Mouse (Mus musculus): ENCODE data around the gene Map7d1. TPM values are rescaled to one million over a fixed set of nuclear protein-coding genes. Genes with fewer than 3 reads are reported as not detected.

Gene Map7d1
- polyA plus RNA-seq, 1 experiment, result 83.0 TPM

GRCm38 (mm10) chr4:126204661-126205230 is 51.4 kb downstream of the Map7d1 start:
- Histone ChIP-seq H3K4me1 (ENCODE audit: control insufficient read depth, insufficient read depth, low read length) (no peaks in the 10 kb centered on the region; the same call in 1 of the 2 replicates), H3K4me3 (ENCODE audit: insufficient read depth, low read length) (no peak overlapping the region), H3K27ac (ENCODE audit: insufficient read depth, low read length) (no peak overlapping the region)
- TF ChIP-seq POLR2A (IDR thresholded peaks at IDR 0.05; ENCODE audit: low read depth, low read length), result no peak
- no peak for TF ChIP-seq CTCF (IDR thresholded peaks at IDR 0.05; ENCODE audit: borderline replicate concordance, insufficient read depth, low read length)

GRCm38 (mm10) chr4:126204016-126204415 is 52.1 kb downstream of the Map7d1 start:
- Histone ChIP-seq H3K4me3 (ENCODE audit: insufficient read depth, low read length) (no peak overlapping the region), H3K4me1 (ENCODE audit: control insufficient read depth, insufficient read depth, low read length) (peaks cover 3% of the 10 kb centered on the region; the same call in 1 of the 2 replicates), H3K27ac (ENCODE audit: insufficient read depth, low read length) (no peak overlapping the region)
- TF ChIP-seq CTCF (IDR thresholded peaks at IDR 0.05; ENCODE audit: borderline replicate concordance, insufficient read depth, low read length) (no peak), POLR2A (IDR thresholded peaks at IDR 0.05; ENCODE audit: low read depth, low read length) (no peak)

GRCm38 (mm10) chr4:126203336-126203895 is 52.7 kb downstream of the Map7d1 start:
- Histone ChIP-seq H3K4me3 (ENCODE audit: insufficient read depth, low read length) (no peak overlapping the region), H3K4me1 (ENCODE audit: control insufficient read depth, insufficient read depth, low read length) (peaks cover 7% of the 10 kb centered on the region; the same call in 1 of the 2 replicates), H3K27ac (ENCODE audit: insufficient read depth, low read length) (peak overlapping the region; percentile 92)
- TF ChIP-seq POLR2A (IDR thresholded peaks at IDR 0.05; ENCODE audit: low read depth, low read length) (peak; percentile 26; the same call in 1 of the 2 replicates), CTCF (IDR thresholded peaks at IDR 0.05; ENCODE audit: borderline replicate concordance, insufficient read depth, low read length) (no peak)

- TF ChIP-seq POLR2A (IDR thresholded peaks at IDR 0.05; ENCODE audit: low read depth, low read length) (peak; percentile 89), CTCF (IDR thresholded peaks at IDR 0.05; ENCODE audit: borderline replicate concordance, insufficient read depth, low read length) (no peak)
- Histone ChIP-seq H3K4me1 (ENCODE audit: control insufficient read depth, insufficient read depth, low read length) (peaks cover 8% of the 10 kb centered on the region; the same call in 1 of the 2 replicates), H3K4me3 (ENCODE audit: insufficient read depth, low read length) (peak within 1 kb of the TSS; percentile 71), H3K27ac (ENCODE audit: insufficient read depth, low read length) (peak within 1 kb of the TSS; percentile 98)
Measured at GRCm38 (mm10) chr4:126202303-126203181, 53.6 kb downstream of the Map7d1 start, which contains the start of gene Thrap3. TSS of gene Thrap3 (minus strand) at chr4:126202760.

GRCm38 (mm10) chr4:126201514-126202302 is 54.4 kb downstream of the Map7d1 start:
- peak overlapping the region; percentile 71 for H3K4me3 ChIP-seq (ENCODE audit: insufficient read depth, low read length)
- peaks cover 10% of the 10 kb centered on the region for H3K4me1 ChIP-seq (ENCODE audit: control insufficient read depth, insufficient read depth, low read length)
- TF ChIP-seq POLR2A (IDR thresholded peaks at IDR 0.05; ENCODE audit: low read depth, low read length), result peak; percentile 46
- TF ChIP-seq CTCF (IDR thresholded peaks at IDR 0.05; ENCODE audit: borderline replicate concordance, insufficient read depth, low read length), result peak; percentile 15; the same call in 1 of the 2 replicates
- peak overlapping the region; percentile 98 for H3K27ac ChIP-seq (ENCODE audit: insufficient read depth, low read length)

- H3K4me1 ChIP-seq (ENCODE audit: control insufficient read depth, insufficient read depth, low read length), result peaks cover 10% of the 10 kb centered on the region
- H3K4me3 ChIP-seq (ENCODE audit: insufficient read depth, low read length), result peak overlapping the region; percentile 71
- TF ChIP-seq CTCF (IDR thresholded peaks at IDR 0.05; ENCODE audit: borderline replicate concordance, insufficient read depth, low read length) (no peak), POLR2A (IDR thresholded peaks at IDR 0.05; ENCODE audit: low read depth, low read length) (no peak)
- 0 out of 2 replicates have a peak overlapping the region, but pooled peaks have one; percentile 12 for H3K27ac ChIP-seq (ENCODE audit: insufficient read depth, low read length)
Measured at GRCm38 (mm10) chr4:126200656-126201055, 55.5 kb downstream of the Map7d1 start.

- H3K4me3 ChIP-seq (ENCODE audit: insufficient read depth, low read length), result peak overlapping the region; percentile 71
- H3K27ac ChIP-seq (ENCODE audit: insufficient read depth, low read length), result no peak overlapping the region
- H3K4me1 ChIP-seq (ENCODE audit: control insufficient read depth, insufficient read depth, low read length), result peaks cover 10% of the 10 kb centered on the region
- TF ChIP-seq POLR2A (IDR thresholded peaks at IDR 0.05; ENCODE audit: low read depth, low read length) (no peak), CTCF (IDR thresholded peaks at IDR 0.05; ENCODE audit: borderline replicate concordance, insufficient read depth, low read length) (no peak)
Measured at GRCm38 (mm10) chr4:126200036-126200435, 56.1 kb downstream of the Map7d1 start.

GRCm38 (mm10) chr4:126199556-126199955 is 56.6 kb downstream of the Map7d1 start:
- Histone ChIP-seq H3K27ac (ENCODE audit: insufficient read depth, low read length) (no peak overlapping the region), H3K4me1 (ENCODE audit: control insufficient read depth, insufficient read depth, low read length) (peaks cover 10% of the 10 kb centered on the region), H3K4me3 (ENCODE audit: insufficient read depth, low read length) (peak overlapping the region; percentile 71; the same call in 1 of the 2 replicates)
- TF ChIP-seq POLR2A (IDR thresholded peaks at IDR 0.05; ENCODE audit: low read depth, low read length) (no peak), CTCF (IDR thresholded peaks at IDR 0.05; ENCODE audit: borderline replicate concordance, insufficient read depth, low read length) (no peak)

GRCm38 (mm10) chr4:126197485-126197884 is 58.7 kb downstream of the Map7d1 start:
- TF ChIP-seq POLR2A (IDR thresholded peaks at IDR 0.05; ENCODE audit: low read depth, low read length) (no peak), CTCF (IDR thresholded peaks at IDR 0.05; ENCODE audit: borderline replicate concordance, insufficient read depth, low read length) (no peak)
- H3K4me3 ChIP-seq (ENCODE audit: insufficient read depth, low read length), result no peak overlapping the region
- H3K27ac ChIP-seq (ENCODE audit: insufficient read depth, low read length), result no peak overlapping the region
- peaks cover 10% of the 10 kb centered on the region for H3K4me1 ChIP-seq (ENCODE audit: control insufficient read depth, insufficient read depth, low read length)
